ENCODE assay signal across 33 mouse cellular contexts in the genomic region with DNA sequence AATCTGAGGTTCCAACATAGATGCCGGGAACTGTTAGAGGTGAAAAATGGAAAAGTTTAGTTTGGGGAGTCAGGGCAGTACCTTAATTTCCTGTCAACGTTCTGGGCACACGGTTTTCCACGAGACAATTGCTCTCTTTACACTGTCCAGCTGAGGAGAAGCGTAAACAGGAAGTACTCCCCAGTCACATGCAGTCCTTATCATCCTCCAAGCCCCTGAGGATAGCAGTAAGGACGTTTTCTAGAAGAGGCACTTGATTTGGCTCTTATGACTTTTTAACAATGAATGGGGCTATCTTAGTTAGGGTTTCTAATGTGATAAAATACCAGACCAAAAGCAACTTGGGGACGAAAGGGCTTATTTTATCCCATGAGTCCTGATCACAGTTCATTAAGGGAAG. TPM values are rescaled to one million over a fixed set of nuclear protein-coding genes. Genes with fewer than 3 reads are reported as not detected.
DNase-seq lines count a peak whose midpoint lies in the region; ATAC-seq and TF ChIP-seq lines count a peak whose summit lies in the region.
"Had no signal": no experiment of that assay in that cellular context is flagged by ENCODE, and none has a peak within 500 bp of the region (broad histone marks: within the 10 kb centered on the region; RNA-seq: fewer than 3 reads in every experiment).

No protein-coding gene starts in this region.

- WGBS in heart, embryonic 11.5 days (ENCODE audit: insufficient replicate concordance) = 44% methylated on average over 7 of the region's 7 CpGs
- 43% methylated on average over 7 of the region's 7 CpGs for WGBS in liver, embryonic 16.5 days (ENCODE audit: insufficient replicate concordance)
- 46% methylated on average over 7 of the region's 7 CpGs for WGBS in liver, postnatal 0 days (ENCODE audit: insufficient replicate concordance)
- 49% methylated on average over 7 of the region's 7 CpGs for WGBS in stomach, postnatal 0 days

- H3K4me2 ChIP-seq in heart, embryonic 11.5 days = no peak overlapping the region
- no peak overlapping the region for H3K4me2 ChIP-seq in liver, embryonic 16.5 days (ENCODE audit: low read depth, low read length)
- H3K4me2 ChIP-seq in liver, postnatal 0 days (ENCODE audit: low read depth, low read length) = no peak overlapping the region
- no peak overlapping the region for H3K4me2 ChIP-seq in stomach, postnatal 0 days (replicated peaks; ENCODE audit: low read depth)
- H3K4me2 ChIP-seq: embryonic facial prominence, embryonic 13.5 days; hindbrain, embryonic 15.5 days; limb, embryonic 15.5 days; midbrain, embryonic 11.5 days; neural tube, embryonic 13.5 days had no signal

- TF ChIP-seq EP300 in liver, postnatal 0 days (IDR thresholded peaks at IDR 0.05; ENCODE audit: low read depth) = no peak
- no peak for TF ChIP-seq EP300 in stomach, postnatal 0 days (optimal IDR thresholded peaks at IDR 0.05)

- no peaks in the 10 kb centered on the region for H3K4me1 ChIP-seq in heart, embryonic 11.5 days (ENCODE audit: control insufficient read depth, insufficient read depth, low read length)
- H3K4me1 ChIP-seq in liver, embryonic 16.5 days (ENCODE audit: control insufficient read depth, low read depth, low read length) = no peaks in the 10 kb centered on the region
- H3K4me1 ChIP-seq in liver, postnatal 0 days (ENCODE audit: insufficient read depth) = no peaks in the 10 kb centered on the region
- no peaks in the 10 kb centered on the region for H3K4me1 ChIP-seq in brown adipose tissue, adult 24 weeks (ENCODE audit: control insufficient read depth, insufficient read depth, insufficient read length, low read length)
- H3K4me1 ChIP-seq in stomach, postnatal 0 days (replicated peaks; ENCODE audit: control insufficient read depth, insufficient read depth) = no peaks in the 10 kb centered on the region
- H3K4me1 ChIP-seq: embryonic facial prominence, embryonic 13.5 days; hindbrain, embryonic 15.5 days; limb, embryonic 15.5 days; neural tube, embryonic 13.5 days had no signal

- TF ChIP-seq CTCF in liver, postnatal 0 days (IDR thresholded peaks at IDR 0.05; ENCODE audit: low read depth) = no peak
- no peak for TF ChIP-seq CTCF in stomach, postnatal 0 days (IDR thresholded peaks at IDR 0.05; ENCODE audit: low read depth)

- no peak overlapping the region for H3K27ac ChIP-seq in heart, embryonic 11.5 days (ENCODE audit: low read depth, low read length)
- no peak overlapping the region for H3K27ac ChIP-seq in liver, embryonic 16.5 days (ENCODE audit: low read length)
- H3K27ac ChIP-seq in liver, postnatal 0 days (ENCODE audit: low read depth) = no peak overlapping the region
- 0 out of 2 replicates have a peak overlapping the region, but pooled peaks have one; percentile 25 for H3K27ac ChIP-seq in brown adipose tissue, adult 24 weeks (replicated peaks; ENCODE audit: low read depth, low read length)
- no peak overlapping the region for H3K27ac ChIP-seq in stomach, postnatal 0 days (replicated peaks)
- H3K27ac ChIP-seq: embryonic facial prominence, embryonic 13.5 days; hindbrain, embryonic 15.5 days; limb, embryonic 15.5 days; neural tube, embryonic 13.5 days had no signal

- H3K27me3 ChIP-seq in heart, embryonic 11.5 days (ENCODE audit: control insufficient read depth, insufficient read depth, low read length) = no peaks in the 10 kb centered on the region
- H3K27me3 ChIP-seq in liver, embryonic 16.5 days (ENCODE audit: control insufficient read depth, insufficient read depth, low read depth, low read length) = no peaks in the 10 kb centered on the region
- H3K27me3 ChIP-seq in liver, postnatal 0 days (ENCODE audit: insufficient read depth, low read length) = no peaks in the 10 kb centered on the region
- H3K27me3 ChIP-seq in stomach, postnatal 0 days (ENCODE audit: control insufficient read depth, insufficient read depth, low read length) = no peaks in the 10 kb centered on the region
- H3K27me3 ChIP-seq: embryonic facial prominence, embryonic 13.5 days; hindbrain, embryonic 15.5 days; limb, embryonic 15.5 days; neural tube, embryonic 13.5 days had no signal

- H3K4me3 ChIP-seq in heart, embryonic 11.5 days (ENCODE audit: low read depth, low read length) = no peak overlapping the region
- no peak overlapping the region for H3K4me3 ChIP-seq in liver, embryonic 16.5 days (ENCODE audit: low read depth, low read length)
- H3K4me3 ChIP-seq in liver, postnatal 0 days (ENCODE audit: low read depth, low read length) = no peak overlapping the region
- no peak overlapping the region for H3K4me3 ChIP-seq in brown adipose tissue, adult 24 weeks (ENCODE audit: insufficient read depth, low read depth, low read length)
- no peak overlapping the region for H3K4me3 ChIP-seq in stomach, postnatal 0 days (ENCODE audit: low read depth, low read length)
- H3K4me3 ChIP-seq: embryonic facial prominence, embryonic 13.5 days; erythroblast, embryonic 14.5 days; hindbrain, embryonic 15.5 days; limb, embryonic 15.5 days; neural tube, embryonic 13.5 days had no signal

- no peak overlapping the region for H3K9ac ChIP-seq in heart, embryonic 11.5 days (ENCODE audit: low read depth, low read length)
- no peak overlapping the region for H3K9ac ChIP-seq in liver, embryonic 16.5 days (ENCODE audit: low read depth, low read length)
- no peak overlapping the region for H3K9ac ChIP-seq in liver, postnatal 0 days (replicated peaks)
- H3K9ac ChIP-seq in stomach, postnatal 0 days (ENCODE audit: low read length) = no peak overlapping the region
- H3K9ac ChIP-seq: embryonic facial prominence, embryonic 13.5 days; hindbrain, embryonic 15.5 days; limb, embryonic 15.5 days; neural tube, embryonic 13.5 days had no signal

- ATAC-seq in heart, embryonic 11.5 days (replicated peaks; ENCODE audit: insufficient number of reproducible peaks, low FRiP score, low TSS enrichment) = no peak
- peak; percentile 47; the same call in 1 of the 2 replicates for ATAC-seq in liver, embryonic 16.5 days (ENCODE audit: low read depth)
- no peak; the same call in 1 of the 2 replicates for ATAC-seq in liver, postnatal 0 days
- ATAC-seq in stomach, postnatal 0 days (ENCODE audit: low FRiP score, low TSS enrichment) = no peak
- ATAC-seq: forebrain, embryonic 16.5 days; inflammation-experienced regulatory T-cells, adult 6 months; midbrain, embryonic 16.5 days had no signal

- DNase-seq in heart, adult 8-10 months (ENCODE audit: low spot score) = peak; percentile 33
- DNase-seq in liver, postnatal 0 days = no peak
- DNase-seq in stomach, postnatal 0 days (ENCODE audit: low spot score) = peak; percentile 7
- DNase-seq in lung, postnatal 36 days = no peak
- DNase-seq: adrenal gland, adult 8-10 months; B cell, adult 2 months; cerebellum, adult 11 months; cerebellum, adult 9-10 months; gastrocnemius, postnatal 10 days; kidney, adult 11 months; kidney, postnatal 36 days; layer of hippocampus, postnatal 36 days; left cerebral cortex, postnatal 4 days; lung, adult 2 months; lung, postnatal 10 days; right cerebral cortex, postnatal 4 days; thymus, postnatal 4 days had no signal

- no peaks in the 10 kb centered on the region for H3K9me3 ChIP-seq in heart, embryonic 11.5 days (replicated peaks; ENCODE audit: control insufficient read depth, low read length)
- H3K9me3 ChIP-seq in liver, embryonic 16.5 days (replicated peaks; ENCODE audit: control insufficient read depth, low read length) = no peaks in the 10 kb centered on the region
- no peaks in the 10 kb centered on the region for H3K9me3 ChIP-seq in liver, postnatal 0 days (ENCODE audit: low read length)
- no peaks in the 10 kb centered on the region for H3K9me3 ChIP-seq in stomach, postnatal 0 days (ENCODE audit: control insufficient read depth, low read length)
- H3K9me3 ChIP-seq: embryonic facial prominence, embryonic 13.5 days; hindbrain, embryonic 15.5 days; limb, embryonic 15.5 days; neural tube, embryonic 13.5 days had no signal

- H3K36me3 ChIP-seq in heart, embryonic 11.5 days (ENCODE audit: control insufficient read depth, insufficient read depth, low read length) = peaks cover 3% of the 10 kb centered on the region; the same call in 1 of the 2 replicates
- H3K36me3 ChIP-seq in liver, embryonic 16.5 days (ENCODE audit: control insufficient read depth, insufficient read depth) = no peaks in the 10 kb centered on the region
- peaks cover 34% of the 10 kb centered on the region for H3K36me3 ChIP-seq in liver, postnatal 0 days (replicated peaks; ENCODE audit: insufficient read depth, low read length)
- H3K36me3 ChIP-seq in stomach, postnatal 0 days (ENCODE audit: control insufficient read depth, insufficient read depth, low read length) = peaks cover 10% of the 10 kb centered on the region; the same call in 1 of the 2 replicates

RNA-seq across cellular contexts. Expression of gene Cxcr6, which starts 2.3 kb away (rescaled TPM):
- under 1 TPM in 2 of 4 experiments, not detected in 2; 0.22 TPM for total RNA-seq in heart, adult 8-10 months (2022)
- polyA plus RNA-seq in heart, embryonic 11.5 days (2014; fragmentation: Nextera tagmentation; extraction: Ambion mirVana) = 0.82 TPM in 1 of 2 replicates, not detected in the other
- 0.13 and 0.22 TPM in 2 replicates for polyA plus RNA-seq in liver, embryonic 16.5 days (2015; fragmentation: Nextera tagmentation; extraction: Ambion mirVana)
- polyA plus RNA-seq in liver, postnatal 0 days (2015; fragmentation: Nextera tagmentation; extraction: Ambion mirVana) = 0.49 and 0.56 TPM in 2 replicates
- polyA plus RNA-seq in brown adipose tissue, adult 24 weeks (2012; ENCODE audit: insufficient read depth, insufficient read length, missing spikeins) = not detected in 2 replicates
- polyA plus RNA-seq in stomach, postnatal 0 days (2015; fragmentation: Nextera tagmentation; extraction: Ambion mirVana) = 0.41 and 0.44 TPM in 2 replicates
- total RNA-seq: adrenal gland, postnatal 4 days; gastrocnemius, postnatal 10 days; layer of hippocampus, adult 8-10 months; layer of hippocampus, postnatal 36 days; left cerebral cortex, postnatal 4 days had no signal
- polyA plus RNA-seq: erythroblast, embryonic 14.5 days had no signal

RNA-seq across cellular contexts. Expression of gene Fyco1, which starts 43.1 kb away (rescaled TPM):
- 100 to 1,000 TPM; 277 to 295 (median 286) TPM for total RNA-seq in heart, adult 8-10 months (2022)
- polyA plus RNA-seq in heart, embryonic 11.5 days (2014; fragmentation: Nextera tagmentation; extraction: Ambion mirVana) = 27.4 and 29.1 TPM in 2 replicates
- 3.9 and 4.7 TPM in 2 replicates for polyA plus RNA-seq in liver, embryonic 16.5 days (2015; fragmentation: Nextera tagmentation; extraction: Ambion mirVana)
- 3.3 and 4.3 TPM in 2 replicates for polyA plus RNA-seq in liver, postnatal 0 days (2015; fragmentation: Nextera tagmentation; extraction: Ambion mirVana)
- polyA plus RNA-seq in brown adipose tissue, adult 24 weeks (2012; ENCODE audit: insufficient read depth, insufficient read length, missing spikeins) = 26.3 and 35.7 TPM in 2 replicates
- polyA plus RNA-seq in stomach, postnatal 0 days (2015; fragmentation: Nextera tagmentation; extraction: Ambion mirVana) = 6.8 and 6.9 TPM in 2 replicates

RNA-seq across cellular contexts. Expression of gene Xcr1, which starts 53.2 kb away (rescaled TPM):
- total RNA-seq in heart, adult 8-10 months (2022) = not detected
- polyA plus RNA-seq in heart, embryonic 11.5 days (2014; fragmentation: Nextera tagmentation; extraction: Ambion mirVana) = not detected in 2 replicates
- 0.02 and 0.06 TPM in 2 replicates for polyA plus RNA-seq in liver, embryonic 16.5 days (2015; fragmentation: Nextera tagmentation; extraction: Ambion mirVana)
- polyA plus RNA-seq in liver, postnatal 0 days (2015; fragmentation: Nextera tagmentation; extraction: Ambion mirVana) = 0.11 TPM in 2 replicates
- polyA plus RNA-seq in brown adipose tissue, adult 24 weeks (2012; ENCODE audit: insufficient read depth, insufficient read length, missing spikeins) = 0.33 TPM in 1 of 2 replicates, not detected in the other
- 0.02 and 0.04 TPM in 2 replicates for polyA plus RNA-seq in stomach, postnatal 0 days (2015; fragmentation: Nextera tagmentation; extraction: Ambion mirVana)
- total RNA-seq: common myeloid progenitor, adult 5-6 weeks; layer of hippocampus, adult 8-10 months; layer of hippocampus, postnatal 36 days; left cerebral cortex, postnatal 4 days had no signal
- polyA plus RNA-seq: embryonic facial prominence, embryonic 13.5 days; erythroblast, embryonic 14.5 days; kidney, embryonic 16.5 days; midbrain, embryonic 11.5 days had no signal

Comparison
In these comparisons a context has a peak if more than half of its experiments do, and no peak if none do; other contexts are left out.
1. DNase-seq: peak in heart, adult 8-10 months (single experiment) and stomach, postnatal 0 days (single experiment); none in liver, postnatal 0 days (single experiment) and lung, postnatal 36 days (single experiment).